Mouse (Mus musculus): ENCODE results near the gene Slc9a1. TPM values are rescaled to one million over a fixed set of nuclear protein-coding genes. Genes with fewer than 3 reads are reported as not detected.

Gene Slc9a1
- polyA plus RNA-seq, 1 experiment = 48.4 TPM

DNA sequence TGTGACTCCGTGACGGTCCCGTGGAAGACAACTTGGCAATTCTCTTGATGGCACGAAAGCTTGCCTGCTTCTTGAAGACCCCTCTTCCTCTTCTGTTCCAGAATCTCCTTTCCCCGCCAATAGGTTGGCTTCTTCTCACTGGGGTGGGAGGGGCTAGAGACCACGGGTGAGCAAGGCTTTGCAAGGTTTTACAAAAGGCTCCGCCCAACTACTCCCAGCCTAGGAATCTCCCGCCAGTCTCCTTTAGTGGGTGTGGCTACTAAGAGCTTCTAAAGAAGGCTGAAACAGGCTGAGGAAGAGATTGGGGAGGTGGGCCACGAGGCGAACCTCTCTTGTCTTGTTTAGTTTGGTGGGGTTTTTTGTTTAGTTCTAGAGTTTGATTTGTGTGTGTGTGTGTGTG lies 16.7 kb upstream of the Slc9a1 start:
- Histone ChIP-seq H3K36me3 (ENCODE audit: control insufficient read depth, insufficient read depth, low read length) (no peaks in the 10 kb centered on the region), H3K4me3 (ENCODE audit: control insufficient read depth, low read depth, low read length) (peak overlapping the region; percentile 88), H3K27me3 (ENCODE audit: control insufficient read depth, insufficient read depth, low read length) (peaks cover 2% of the 10 kb centered on the region), H3K4me1 (ENCODE audit: control insufficient read depth, insufficient read depth, low read length) (peaks cover 9% of the 10 kb centered on the region), H3K27ac (ENCODE audit: control insufficient read depth, insufficient read depth, low read depth, low read length) (no peak overlapping the region)
- TF ChIP-seq POLR2A (IDR thresholded peaks at IDR 0.05; ENCODE audit: control insufficient read depth, low read depth, low read length) (no peak), CTCF (IDR thresholded peaks at IDR 0.05; ENCODE audit: control insufficient read depth, insufficient read depth, insufficient replicate concordance, low read depth, low read length) (no peak)

DNA sequence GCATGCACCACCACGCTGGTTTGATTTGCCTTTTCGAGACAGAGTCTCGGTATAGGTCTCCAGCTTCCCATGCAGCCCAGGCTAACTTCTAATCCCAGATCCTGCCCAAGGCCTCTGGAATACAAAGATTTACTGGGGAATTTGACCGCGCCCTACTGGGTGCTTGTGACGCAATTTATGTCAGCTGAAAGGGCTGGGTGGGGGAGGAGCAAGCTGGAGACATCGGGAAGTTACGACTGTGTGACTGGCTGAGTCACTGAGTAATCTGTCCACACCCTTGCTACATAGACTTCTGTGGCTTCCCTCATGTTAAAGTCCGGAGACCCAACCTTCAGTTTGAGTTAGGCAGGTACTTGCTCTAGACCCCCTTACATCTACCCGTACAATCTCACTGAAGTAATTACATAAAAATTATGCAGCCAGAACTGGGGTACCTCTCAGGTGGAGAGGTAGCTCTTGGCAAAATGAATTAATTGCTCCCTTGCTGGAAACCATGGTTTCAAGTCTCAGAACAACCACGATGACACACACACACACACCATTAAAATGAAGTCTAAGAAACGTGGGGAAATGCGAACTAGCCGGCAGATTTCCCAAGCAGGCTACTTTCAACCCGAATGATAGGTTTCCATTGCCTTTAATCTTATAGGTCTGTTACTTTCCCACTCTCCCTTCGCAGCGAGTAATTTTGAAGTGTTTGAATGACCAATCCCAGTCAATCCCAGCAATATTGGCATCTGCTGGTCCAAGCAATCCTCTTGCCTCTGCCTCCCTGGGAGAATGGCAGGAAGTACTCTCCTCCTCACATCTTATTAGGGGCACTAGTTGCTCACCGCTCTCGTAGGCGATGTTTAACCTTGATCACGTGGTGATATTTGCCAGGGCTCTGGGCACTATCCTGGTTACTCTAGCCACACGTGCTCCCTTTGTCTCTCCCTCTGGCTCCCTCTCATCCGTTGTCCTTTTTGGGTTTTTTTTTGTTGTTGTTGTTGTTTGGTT lies 15.8 kb upstream of the Slc9a1 start, which contains the start of gene Wdtc1:
TSS of gene Wdtc1 (minus strand) at position 115 of the 999 bp plus-strand sequence.
- no peak for TF ChIP-seq CTCF (IDR thresholded peaks at IDR 0.05; ENCODE audit: control insufficient read depth, insufficient read depth, insufficient replicate concordance, low read depth, low read length)
- no peak for TF ChIP-seq POLR2A (IDR thresholded peaks at IDR 0.05; ENCODE audit: control insufficient read depth, low read depth, low read length)
- Histone ChIP-seq H3K4me3 (ENCODE audit: control insufficient read depth, low read depth, low read length) (peak within 1 kb of the TSS; percentile 88), H3K27ac (ENCODE audit: control insufficient read depth, insufficient read depth, low read depth, low read length) (no peak within 1 kb of the TSS), H3K36me3 (ENCODE audit: control insufficient read depth, insufficient read depth, low read length) (no peaks in the 10 kb centered on the region), H3K27me3 (ENCODE audit: control insufficient read depth, insufficient read depth, low read length) (peaks cover 2% of the 10 kb centered on the region), H3K4me1 (ENCODE audit: control insufficient read depth, insufficient read depth, low read length) (peaks cover 7% of the 10 kb centered on the region)

GRCm38 (mm10) chr4:133354641-133355040 lies 14.9 kb upstream of the Slc9a1 start:
- Histone ChIP-seq H3K4me3 (ENCODE audit: control insufficient read depth, low read depth, low read length) (peak overlapping the region; percentile 88), H3K27me3 (ENCODE audit: control insufficient read depth, insufficient read depth, low read length) (peaks cover 2% of the 10 kb centered on the region), H3K4me1 (ENCODE audit: control insufficient read depth, insufficient read depth, low read length) (peaks cover 7% of the 10 kb centered on the region), H3K27ac (ENCODE audit: control insufficient read depth, insufficient read depth, low read depth, low read length) (no peak overlapping the region), H3K36me3 (ENCODE audit: control insufficient read depth, insufficient read depth, low read length) (no peaks in the 10 kb centered on the region)
- TF ChIP-seq CTCF (IDR thresholded peaks at IDR 0.05; ENCODE audit: control insufficient read depth, insufficient read depth, insufficient replicate concordance, low read depth, low read length) (no peak), POLR2A (IDR thresholded peaks at IDR 0.05; ENCODE audit: control insufficient read depth, low read depth, low read length) (no peak)

DNA sequence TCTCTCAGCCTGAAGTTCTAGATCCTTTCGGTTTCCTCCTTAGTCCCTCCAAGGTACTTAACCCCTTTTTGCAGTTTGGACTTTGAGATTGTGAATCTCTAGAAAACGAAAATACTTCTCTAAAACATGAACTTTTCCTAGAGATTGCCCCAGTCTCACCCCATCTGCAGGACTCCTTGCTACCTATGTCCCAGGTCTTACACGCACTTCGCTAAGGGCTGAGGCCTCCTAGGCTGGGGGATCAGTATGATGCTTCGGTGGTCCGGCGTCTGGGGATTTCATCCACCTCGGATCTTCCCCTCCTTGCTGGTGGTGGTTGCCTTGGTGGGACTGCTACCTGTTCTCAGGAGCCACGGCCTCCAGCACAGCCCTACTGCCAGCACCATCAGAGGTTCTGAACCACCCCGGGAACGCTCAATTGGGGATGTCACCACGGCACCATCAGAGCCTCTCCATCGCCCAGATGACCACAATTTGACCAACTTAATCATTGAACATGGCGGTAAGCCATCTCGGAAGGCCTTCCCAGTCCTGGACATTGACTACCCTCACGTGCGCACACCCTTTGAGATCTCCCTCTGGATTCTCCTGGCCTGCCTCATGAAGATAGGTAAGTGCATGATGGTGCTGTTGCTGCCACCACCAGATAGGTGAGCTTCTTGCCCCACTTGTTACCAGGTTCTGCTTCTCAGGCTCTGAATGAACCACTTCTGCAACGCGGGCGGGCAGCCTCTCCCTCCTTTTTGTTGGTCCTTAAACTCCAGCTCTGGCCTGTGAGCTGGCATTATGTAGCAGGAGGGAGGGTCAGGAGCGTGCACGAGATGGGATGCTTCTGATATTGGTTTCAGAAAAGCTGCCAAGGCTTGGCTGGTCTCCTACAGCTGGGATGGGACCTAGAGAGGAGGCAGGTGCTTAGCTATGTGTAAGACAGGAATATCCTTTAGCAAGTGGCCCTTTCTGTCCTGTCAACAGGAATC lies 1.1 kb downstream of the Slc9a1 start:
- TF ChIP-seq POLR2A (IDR thresholded peaks at IDR 0.05; ENCODE audit: control insufficient read depth, low read depth, low read length) (no peak), CTCF (IDR thresholded peaks at IDR 0.05; ENCODE audit: control insufficient read depth, insufficient read depth, insufficient replicate concordance, low read depth, low read length) (no peak)
- no peak overlapping the region for H3K27ac ChIP-seq (ENCODE audit: control insufficient read depth, insufficient read depth, low read depth, low read length)
- H3K27me3 ChIP-seq (ENCODE audit: control insufficient read depth, insufficient read depth, low read length) = no peaks in the 10 kb centered on the region
- peaks cover 6% of the 10 kb centered on the region for H3K4me1 ChIP-seq (ENCODE audit: control insufficient read depth, insufficient read depth, low read length)
- no peaks in the 10 kb centered on the region for H3K36me3 ChIP-seq (ENCODE audit: control insufficient read depth, insufficient read depth, low read length)
- peak overlapping the region; percentile 95 for H3K4me3 ChIP-seq (ENCODE audit: control insufficient read depth, low read depth, low read length)

DNA sequence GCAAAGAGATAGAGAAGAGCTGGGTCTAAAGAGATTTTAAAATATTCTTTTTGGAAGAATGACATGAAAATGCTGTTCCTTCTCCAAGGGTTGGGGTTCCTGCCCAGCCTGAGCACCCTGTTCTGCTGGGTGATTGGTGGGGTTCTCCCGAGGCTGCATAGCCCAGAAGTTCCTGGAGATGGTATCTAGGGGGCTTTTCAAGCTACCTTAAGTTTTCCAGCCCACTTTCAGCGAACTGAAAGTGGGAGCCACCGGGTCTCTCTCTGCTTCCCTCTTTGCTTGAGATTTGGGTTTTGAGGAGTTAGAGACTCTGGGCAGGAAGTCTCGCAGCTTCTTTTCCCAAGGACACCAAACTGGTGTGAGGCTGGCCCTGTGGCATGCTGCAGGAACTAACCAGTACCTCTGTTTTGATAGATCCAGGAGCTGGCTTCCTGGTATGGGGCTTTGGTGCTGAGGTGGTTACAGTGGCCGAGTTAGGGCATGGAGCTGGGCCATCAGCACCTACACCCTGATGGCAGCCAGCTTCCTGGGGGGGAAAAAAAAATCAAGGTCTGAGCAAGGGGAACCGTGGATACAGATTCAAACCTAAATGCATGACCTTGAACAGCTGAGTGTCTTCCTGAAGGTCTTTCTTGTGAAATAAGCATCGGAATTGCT lies 2.2 kb downstream of the Slc9a1 start:
- Histone ChIP-seq H3K27me3 (ENCODE audit: control insufficient read depth, insufficient read depth, low read length) (no peaks in the 10 kb centered on the region), H3K4me1 (ENCODE audit: control insufficient read depth, insufficient read depth, low read length) (peaks cover 6% of the 10 kb centered on the region), H3K4me3 (ENCODE audit: control insufficient read depth, low read depth, low read length) (no peak overlapping the region; the same call in 1 of the 2 replicates), H3K36me3 (ENCODE audit: control insufficient read depth, insufficient read depth, low read length) (no peaks in the 10 kb centered on the region), H3K27ac (ENCODE audit: control insufficient read depth, insufficient read depth, low read depth, low read length) (no peak overlapping the region)
- no peak for TF ChIP-seq POLR2A (IDR thresholded peaks at IDR 0.05; ENCODE audit: control insufficient read depth, low read depth, low read length)
- TF ChIP-seq CTCF (IDR thresholded peaks at IDR 0.05; ENCODE audit: control insufficient read depth, insufficient read depth, insufficient replicate concordance, low read depth, low read length) = no peak

DNA sequence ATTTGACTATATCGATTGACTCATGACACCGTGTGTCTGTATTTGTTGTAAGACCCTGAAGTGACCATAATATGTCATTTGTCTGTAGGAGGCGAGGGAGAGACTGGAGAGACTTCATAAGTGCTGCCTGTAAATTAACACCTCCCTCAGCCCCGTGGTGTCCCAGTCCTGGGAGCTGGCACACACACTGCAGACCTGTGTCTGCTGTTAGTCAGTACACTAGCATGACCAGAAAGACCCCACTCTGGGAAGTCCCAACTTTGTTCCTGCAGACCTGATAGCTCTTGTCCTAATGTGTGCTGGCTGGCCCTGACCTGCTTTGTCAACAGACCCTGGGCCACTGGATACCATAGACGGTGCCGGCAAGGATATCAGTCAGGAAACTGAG lies 2.8 kb downstream of the Slc9a1 start:
- Histone ChIP-seq H3K27me3 (ENCODE audit: control insufficient read depth, insufficient read depth, low read length) (no peaks in the 10 kb centered on the region), H3K36me3 (ENCODE audit: control insufficient read depth, insufficient read depth, low read length) (no peaks in the 10 kb centered on the region), H3K4me3 (ENCODE audit: control insufficient read depth, low read depth, low read length) (no peak overlapping the region), H3K27ac (ENCODE audit: control insufficient read depth, insufficient read depth, low read depth, low read length) (no peak overlapping the region), H3K4me1 (ENCODE audit: control insufficient read depth, insufficient read depth, low read length) (peaks cover 6% of the 10 kb centered on the region)
- TF ChIP-seq POLR2A (IDR thresholded peaks at IDR 0.05; ENCODE audit: control insufficient read depth, low read depth, low read length) (no peak), CTCF (IDR thresholded peaks at IDR 0.05; ENCODE audit: control insufficient read depth, insufficient read depth, insufficient replicate concordance, low read depth, low read length) (no peak)

Measured in testis, adult 2 months (tissue).